Mouse (Mus musculus): Measurements from ENCODE around the gene Ier3.

DNA sequence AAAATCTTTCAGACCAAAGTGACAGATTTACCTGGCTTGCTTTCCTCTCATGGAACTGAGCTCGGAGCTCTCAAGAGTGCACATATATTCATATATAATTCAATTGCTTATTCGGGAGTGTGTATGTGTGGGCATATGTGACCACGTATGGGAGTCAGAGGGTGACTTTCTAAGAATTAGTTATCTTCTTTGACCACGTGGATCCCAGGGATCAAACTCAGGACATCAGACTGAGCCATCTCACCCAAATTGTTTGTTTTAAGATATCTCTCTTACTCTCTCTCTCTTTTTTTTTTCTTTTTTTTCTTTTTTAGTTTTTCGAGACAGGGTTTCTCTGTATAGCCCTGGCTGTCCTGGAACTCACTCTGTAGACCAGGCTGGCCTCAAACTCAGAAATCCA lies 1.4 kb upstream of the Ier3 start:
- no peak for TF ChIP-seq CTCF (IDR thresholded peaks at IDR 0.05)
- TF ChIP-seq EP300 (IDR thresholded peaks at IDR 0.05), result no peak

Data from lung, postnatal 0 days (tissue).